Mouse (Mus musculus): ENCODE results near the gene Stbd1. TPM values are rescaled to one million over a fixed set of nuclear protein-coding genes. Genes with fewer than 3 reads are reported as not detected.

Stbd1 gene
- polyA plus RNA-seq, 1 experiment from 2014 or later, result 36.5 TPM

DNA sequence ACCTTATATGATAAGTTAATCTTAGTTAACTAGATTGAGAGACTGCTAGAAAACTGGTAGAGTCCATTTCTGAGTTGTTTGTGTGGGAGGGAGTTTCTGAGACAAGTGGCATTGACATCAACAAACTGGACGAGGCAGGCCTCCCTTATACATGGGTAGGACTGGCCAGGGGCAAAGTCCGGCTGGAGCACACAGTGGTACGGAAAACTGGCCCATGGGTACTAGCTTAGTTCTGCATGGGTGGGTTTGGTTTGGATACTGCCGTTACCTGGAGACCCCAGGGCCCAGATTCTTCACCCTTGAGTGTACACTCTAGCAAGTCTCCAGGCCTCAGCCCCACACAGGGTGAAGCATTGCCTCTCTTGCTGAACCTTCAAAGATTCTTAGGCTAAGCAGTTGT, 9.9 kb downstream of the Stbd1 start:
- Histone ChIP-seq H3K4me1 (replicated peaks; ENCODE audit: control insufficient read depth, insufficient read depth, low read length) (no peaks in the 10 kb centered on the region), H3K27me3 (replicated peaks; ENCODE audit: control insufficient read depth, insufficient read depth, low read length) (no peaks in the 10 kb centered on the region), H3K27ac (ENCODE audit: low read depth) (no peak overlapping the region), H3K4me2 (ENCODE audit: low read length) (no peak overlapping the region), H3K4me3 (ENCODE audit: low read depth, low read length) (no peak overlapping the region), H3K36me3 (ENCODE audit: control insufficient read depth, insufficient read depth, low read length) (no peaks in the 10 kb centered on the region), H3K9ac (ENCODE audit: low read length) (no peak overlapping the region), H3K9me3 (ENCODE audit: control insufficient read depth, low read length) (no peaks in the 10 kb centered on the region)
- DNase-seq (ENCODE audit: low spot score) (no peak), ATAC-seq (replicated peaks; ENCODE audit: low FRiP score, low TSS enrichment, low read depth) (no peak)
- WGBS, result 85% methylated on average over 4 of the region's 4 CpGs

- ATAC-seq (replicated peaks; ENCODE audit: low FRiP score, low TSS enrichment, low read depth) (no peak), DNase-seq (ENCODE audit: low spot score) (no peak)
- Histone ChIP-seq H3K36me3 (ENCODE audit: control insufficient read depth, insufficient read depth, low read length) (no peaks in the 10 kb centered on the region), H3K9me3 (ENCODE audit: control insufficient read depth, low read length) (no peaks in the 10 kb centered on the region), H3K4me3 (ENCODE audit: low read depth, low read length) (no peak overlapping the region), H3K4me1 (replicated peaks; ENCODE audit: control insufficient read depth, insufficient read depth, low read length) (no peaks in the 10 kb centered on the region), H3K27ac (ENCODE audit: low read depth) (no peak overlapping the region), H3K4me2 (ENCODE audit: low read length) (no peak overlapping the region), H3K27me3 (replicated peaks; ENCODE audit: control insufficient read depth, insufficient read depth, low read length) (no peaks in the 10 kb centered on the region), H3K9ac (ENCODE audit: low read length) (no peak overlapping the region)
- 51% methylated on average over 5 of the region's 5 CpGs for WGBS
These were observed 19.0 kb downstream of the Stbd1 start for GRCm38 (mm10) chr5:92621883-92622282.

DNA sequence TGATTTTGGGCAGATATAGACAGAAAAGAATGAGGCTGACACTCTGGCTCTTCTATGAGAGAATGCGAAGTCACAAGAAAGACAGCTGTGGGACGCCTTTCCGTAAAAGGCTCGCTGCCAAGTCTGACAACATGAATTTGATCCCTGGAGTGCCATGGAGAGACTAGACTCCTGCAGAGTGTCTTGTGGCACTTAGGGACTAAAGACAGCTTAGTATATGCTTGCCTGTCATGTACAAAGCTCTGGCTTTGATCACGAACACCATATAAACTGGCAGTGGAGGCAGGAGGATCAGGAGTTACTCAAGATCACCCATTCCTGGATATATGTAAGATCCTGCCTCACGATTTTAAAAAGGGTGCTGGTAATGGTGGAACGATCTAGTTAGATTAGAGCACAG, 25.1 kb downstream of the Stbd1 start:
- Histone ChIP-seq H3K9me3 (ENCODE audit: control insufficient read depth, low read length) (no peaks in the 10 kb centered on the region), H3K9ac (ENCODE audit: low read length) (no peak overlapping the region), H3K27me3 (replicated peaks; ENCODE audit: control insufficient read depth, insufficient read depth, low read length) (no peaks in the 10 kb centered on the region), H3K27ac (ENCODE audit: low read depth) (no peak overlapping the region), H3K4me2 (ENCODE audit: low read length) (no peak overlapping the region), H3K4me3 (ENCODE audit: low read depth, low read length) (no peak overlapping the region), H3K36me3 (ENCODE audit: control insufficient read depth, insufficient read depth, low read length) (no peaks in the 10 kb centered on the region), H3K4me1 (replicated peaks; ENCODE audit: control insufficient read depth, insufficient read depth, low read length) (peaks cover 4% of the 10 kb centered on the region; the same call in 1 of the 2 replicates)
- DNase-seq (ENCODE audit: low spot score) (no peak), ATAC-seq (replicated peaks; ENCODE audit: low FRiP score, low TSS enrichment, low read depth) (no peak)
- WGBS, result 48% methylated on average over 7 of the region's 7 CpGs

DNA sequence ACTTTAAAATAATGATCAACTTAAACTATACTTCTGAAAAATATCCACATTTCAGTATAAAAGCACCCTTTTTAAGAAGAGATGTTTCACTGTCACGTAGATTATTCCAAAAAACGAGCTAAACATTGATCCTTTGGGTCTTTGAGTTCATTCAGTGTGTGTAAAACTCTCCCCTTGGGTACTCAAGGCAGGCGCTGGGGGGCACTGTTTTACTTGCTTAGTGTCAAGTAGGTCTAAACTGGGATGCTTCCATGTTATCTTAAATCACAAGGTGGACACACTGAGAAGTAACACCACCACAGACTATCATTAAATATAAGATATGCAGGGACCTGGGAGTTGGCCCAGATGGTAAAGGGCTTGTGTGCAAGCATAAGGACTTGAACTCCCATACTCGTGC, 30.7 kb downstream of the Stbd1 start:
- DNase-seq (ENCODE audit: low spot score), result no peak
- WGBS, result 60% methylated on average over 4 of the region's 4 CpGs
- Histone ChIP-seq H3K36me3 (ENCODE audit: control insufficient read depth, insufficient read depth, low read length) (no peaks in the 10 kb centered on the region), H3K4me2 (ENCODE audit: low read length) (no peak overlapping the region), H3K4me1 (replicated peaks; ENCODE audit: control insufficient read depth, insufficient read depth, low read length) (no peaks in the 10 kb centered on the region), H3K27me3 (replicated peaks; ENCODE audit: control insufficient read depth, insufficient read depth, low read length) (no peaks in the 10 kb centered on the region), H3K9me3 (ENCODE audit: control insufficient read depth, low read length) (no peaks in the 10 kb centered on the region), H3K27ac (ENCODE audit: low read depth) (no peak overlapping the region), H3K4me3 (ENCODE audit: low read depth, low read length) (no peak overlapping the region), H3K9ac (ENCODE audit: low read length) (no peak overlapping the region)
- no peak for ATAC-seq (replicated peaks; ENCODE audit: low FRiP score, low TSS enrichment, low read depth)

DNA sequence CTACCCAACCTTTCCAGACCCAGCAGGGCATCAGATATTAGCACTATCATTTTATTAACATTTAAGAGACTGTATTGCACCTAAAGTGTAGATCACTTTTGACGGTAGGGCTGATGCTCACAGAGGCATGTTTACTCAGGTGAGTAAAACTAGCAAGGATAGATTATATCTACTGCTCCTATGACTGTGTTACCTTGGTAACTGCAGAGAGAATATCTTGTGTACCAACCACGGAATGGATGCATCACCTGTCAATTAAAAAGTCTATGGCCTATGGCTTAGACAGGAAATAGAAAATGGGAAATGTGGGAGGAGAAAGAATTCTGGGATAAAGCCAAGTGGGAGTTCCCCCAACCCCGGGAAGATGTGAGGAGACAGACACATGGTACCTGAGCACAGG, 32.1 kb downstream of the Stbd1 start:
- DNase-seq (ENCODE audit: low spot score) (no peak), ATAC-seq (replicated peaks; ENCODE audit: low FRiP score, low TSS enrichment, low read depth) (no peak)
- H3K4me3 ChIP-seq (ENCODE audit: low read depth, low read length), result no peak overlapping the region
- no peaks in the 10 kb centered on the region for H3K36me3 ChIP-seq (ENCODE audit: control insufficient read depth, insufficient read depth, low read length)
- no peaks in the 10 kb centered on the region for H3K4me1 ChIP-seq (replicated peaks; ENCODE audit: control insufficient read depth, insufficient read depth, low read length)
- H3K4me2 ChIP-seq (ENCODE audit: low read length), result no peak overlapping the region
- WGBS, result 65% methylated on average over 3 of the region's 3 CpGs
- H3K27ac ChIP-seq (ENCODE audit: low read depth), result no peak overlapping the region
- no peaks in the 10 kb centered on the region for H3K27me3 ChIP-seq (replicated peaks; ENCODE audit: control insufficient read depth, insufficient read depth, low read length)
- H3K9ac ChIP-seq (ENCODE audit: low read length), result no peak overlapping the region
- no peaks in the 10 kb centered on the region for H3K9me3 ChIP-seq (ENCODE audit: control insufficient read depth, low read length)

DNA sequence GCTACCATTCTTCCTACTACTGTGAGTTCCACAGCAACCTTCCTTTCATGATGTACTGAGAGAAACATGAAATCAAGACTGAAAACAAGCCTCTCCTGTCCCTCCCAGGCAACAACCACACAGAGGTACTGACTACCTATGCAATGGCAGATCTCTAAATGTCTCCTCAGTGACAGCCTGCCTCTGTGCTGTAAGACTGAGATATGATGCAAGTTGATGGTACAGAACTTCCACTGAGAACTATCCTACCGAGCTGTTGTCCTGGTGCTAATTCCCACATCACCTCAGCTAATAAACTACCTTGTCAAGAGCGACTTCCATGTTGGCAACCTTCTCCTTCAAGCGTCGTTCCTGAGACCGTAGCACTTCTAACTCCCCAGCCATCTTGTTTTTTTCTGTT, 33.0 kb downstream of the Stbd1 start:
- Histone ChIP-seq H3K9ac (ENCODE audit: low read length) (no peak overlapping the region), H3K9me3 (ENCODE audit: control insufficient read depth, low read length) (no peaks in the 10 kb centered on the region), H3K4me3 (ENCODE audit: low read depth, low read length) (no peak overlapping the region), H3K36me3 (ENCODE audit: control insufficient read depth, insufficient read depth, low read length) (no peaks in the 10 kb centered on the region), H3K4me1 (replicated peaks; ENCODE audit: control insufficient read depth, insufficient read depth, low read length) (no peaks in the 10 kb centered on the region), H3K27ac (ENCODE audit: low read depth) (no peak overlapping the region), H3K4me2 (ENCODE audit: low read length) (no peak overlapping the region), H3K27me3 (replicated peaks; ENCODE audit: control insufficient read depth, insufficient read depth, low read length) (no peaks in the 10 kb centered on the region)
- DNase-seq (ENCODE audit: low spot score), result no peak
- ATAC-seq (replicated peaks; ENCODE audit: low FRiP score, low TSS enrichment, low read depth), result no peak
- WGBS, result 81% methylated on average over 5 of the region's 5 CpGs

DNA sequence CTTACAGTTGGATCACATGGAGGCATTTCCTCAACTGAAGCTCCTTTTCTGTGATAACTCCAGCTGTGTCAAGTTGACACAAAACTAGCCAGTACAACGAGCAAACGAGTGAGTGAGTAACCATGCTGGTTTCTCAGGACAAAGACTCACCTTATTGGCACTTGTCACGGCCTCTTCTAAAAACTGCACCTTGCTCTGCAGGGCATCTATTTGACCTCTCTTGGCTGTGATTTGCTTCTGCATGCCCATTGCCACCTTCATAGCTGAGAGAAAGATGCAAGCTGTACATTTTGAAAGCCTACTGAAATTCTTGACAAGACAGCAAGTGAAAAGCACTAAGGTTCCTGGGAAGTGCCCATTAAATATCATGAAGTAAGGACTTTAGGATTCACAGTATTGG, 38.0 kb downstream of the Stbd1 start:
- no peaks in the 10 kb centered on the region for H3K4me1 ChIP-seq (replicated peaks; ENCODE audit: control insufficient read depth, insufficient read depth, low read length)
- ATAC-seq (replicated peaks; ENCODE audit: low FRiP score, low TSS enrichment, low read depth), result no peak
- no peak overlapping the region for H3K27ac ChIP-seq (ENCODE audit: low read depth)
- no peaks in the 10 kb centered on the region for H3K36me3 ChIP-seq (ENCODE audit: control insufficient read depth, insufficient read depth, low read length)
- DNase-seq (ENCODE audit: low spot score), result no peak
- H3K4me3 ChIP-seq (ENCODE audit: low read depth, low read length), result no peak overlapping the region
- 82% methylated on average over 3 of the region's 3 CpGs for WGBS
- no peak overlapping the region for H3K4me2 ChIP-seq (ENCODE audit: low read length)
- no peak overlapping the region for H3K9ac ChIP-seq (ENCODE audit: low read length)
- H3K9me3 ChIP-seq (ENCODE audit: control insufficient read depth, low read length), result no peaks in the 10 kb centered on the region
- no peaks in the 10 kb centered on the region for H3K27me3 ChIP-seq (replicated peaks; ENCODE audit: control insufficient read depth, insufficient read depth, low read length)

Other genes with a start within 250 kb of the Stbd1 start
- 57.2 and 62.6 TPM in 2 replicates for gene Nup54, start 167.8 kb upstream of the Stbd1 start, polyA plus RNA-seq (2014; fragmentation: Nextera tagmentation; extraction: Ambion mirVana)
- gene Scarb2, start 96.2 kb upstream of the Stbd1 start, polyA plus RNA-seq (2014; fragmentation: Nextera tagmentation; extraction: Ambion mirVana), result 11.1 and 11.8 TPM in 2 replicates
- gene Fam47e, start 48.0 kb upstream of the Stbd1 start, polyA plus RNA-seq (2014; fragmentation: Nextera tagmentation; extraction: Ambion mirVana), result not detected in 2 replicates
- gene Ccdc158, start 72.2 kb downstream of the Stbd1 start, polyA plus RNA-seq (2014; fragmentation: Nextera tagmentation; extraction: Ambion mirVana), result 1.3 and 1.8 TPM in 2 replicates
- 12.1 and 12.9 TPM in 2 replicates for gene Shroom3, start 80.4 kb downstream of the Stbd1 start, polyA plus RNA-seq (2014; fragmentation: Nextera tagmentation; extraction: Ambion mirVana)

Measured in intestine, embryonic 14.5 days (tissue).